Mouse (Mus musculus) thymus, adult 2 months (tissue): ENCODE data around the gene Bmp8b.

Source experiments
- CTCF ChIP-seq: fragments of 200-500 bp; IDR thresholded peaks from 2 replicates; pipeline ENCODE4 v1.5.1; 2012; ENCODE audit warnings: mild to moderate bottlenecking, control low read depth, low read length, moderate library complexity, borderline replicate concordance; ENCODE audit not compliant: control insufficient read depth, poor library complexity, insufficient read depth; ENCODE audit errors: extremely low read depth
- POLR2A ChIP-seq: fragments of 200-500 bp; IDR thresholded peaks from 2 replicates; pipeline ENCODE4 v1.6.1; 2012; ENCODE audit warnings: mild to moderate bottlenecking, low read length, control low read depth, moderate library complexity; ENCODE audit not compliant: control insufficient read depth, poor library complexity, insufficient read depth; ENCODE audit errors: extremely low read depth

- TF ChIP-seq CTCF (no peak), POLR2A (no peak)
Observed at GRCm38 (mm10) chr4:123085290-123085689, 19.7 kb upstream of the Bmp8b start.
